Mouse (Mus musculus) heart, adult 2 months (tissue): ENCODE measurements at regions not wholly inside any gene's neighbourhood (a gene's known extent, or its start where the extent isn't known, plus 50 kb on each side); places are given as distances from the start of the nearest gene placed in this dataset.
"Not testable (repeated sequence)": the region's sequence is repeated elsewhere in the genome, so short reads cannot be mapped to it uniquely, and the experiment has no call there.

Experiments used
- CTCF ChIP-seq: fragments of 200-600 bp; IDR thresholded peaks from 2 replicates; pipeline ENCODE4 v1.8.1; 2022; ENCODE audit warnings: antibody characterized with exemption, mild to moderate bottlenecking, moderate library complexity
- EP300 ChIP-seq: fragments of 200-500 bp; IDR thresholded peaks from 2 replicates; pipeline ENCODE4 v1.6.1; 2011; ENCODE audit warnings: low read depth, low read length, control low read depth; ENCODE audit not compliant: insufficient read depth
- POLR2A ChIP-seq: fragments of 200-500 bp; IDR thresholded peaks from 2 replicates; pipeline ENCODE4 v1.6.1; 2011; ENCODE audit warnings: mild to moderate bottlenecking, low read depth, low read length, control low read depth; ENCODE audit not compliant: insufficient read depth

DNA sequence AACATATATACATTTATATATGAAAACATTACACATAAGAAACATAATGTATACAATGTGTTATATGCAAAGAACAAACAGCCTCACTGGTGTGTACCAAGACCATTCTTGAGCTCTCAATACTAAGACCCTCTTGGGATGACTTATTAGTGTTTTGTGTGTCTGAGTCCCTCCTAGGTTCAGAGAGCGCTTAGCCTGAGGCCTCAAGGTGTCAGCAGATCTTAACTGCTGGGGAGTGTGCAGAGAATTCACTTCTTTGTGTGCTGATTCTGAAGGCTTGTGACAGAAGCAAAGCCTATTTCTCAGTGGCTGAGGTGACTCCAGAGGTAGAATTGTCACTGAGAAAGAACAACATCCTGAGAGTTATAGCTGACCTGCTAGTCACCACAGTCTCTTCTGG lies 505.7 kb upstream of the Olfr1507 start:
- not testable (repeated sequence) for TF ChIP-seq POLR2A, CTCF, EP300
